In genomic region chr3:84220748-84221147, GRCm38 (mm10) we compare ENCODE assay signal across 8 mouse cellular contexts. TPM values are rescaled to one million over a fixed set of nuclear protein-coding genes. Genes with fewer than 3 reads are reported as not detected.
DNase-seq lines count a peak whose midpoint lies in the region; ATAC-seq and TF ChIP-seq lines count a peak whose summit lies in the region.

No protein-coding gene starts in this region.

- 1% methylated on average over 11 of the region's 11 CpGs for WGBS in embryonic facial prominence, embryonic 13.5 days
- under 1% methylated on average over 11 of the region's 11 CpGs for WGBS in heart, embryonic 11.5 days (ENCODE audit: insufficient replicate concordance)
- under 1% methylated on average over 11 of the region's 11 CpGs for WGBS in kidney, embryonic 16.5 days
- WGBS in liver, adult 2 months: 49% methylated on average over 11 of the region's 11 CpGs

- no peak for TF ChIP-seq POLR2A in liver, adult 2 months (IDR thresholded peaks at IDR 0.05; ENCODE audit: extremely low read depth, insufficient read depth, low read length)
- peak; percentile 49 for TF ChIP-seq POLR2A in myocyte (IDR thresholded peaks at IDR 0.05; ENCODE audit: insufficient read length, low read depth)

- peak overlapping the region; percentile 52 for H3K4me3 ChIP-seq in embryonic facial prominence, embryonic 13.5 days
- H3K4me3 ChIP-seq in heart, embryonic 11.5 days (ENCODE audit: low read depth, low read length): peak overlapping the region; percentile 41
- peak overlapping the region; percentile 54 for H3K4me3 ChIP-seq in kidney, embryonic 16.5 days (ENCODE audit: low read length)
- peak overlapping the region; percentile 26; the same call in 1 of the 2 replicates for H3K4me3 ChIP-seq in liver, adult 2 months (ENCODE audit: insufficient read depth, low read depth, low read length)
- peak overlapping the region; percentile 29 for H3K4me3 ChIP-seq in myocyte

- TF ChIP-seq CTCF in liver, adult 2 months (IDR thresholded peaks at IDR 0.05; ENCODE audit: low read depth, low read length): no peak

- no peak for ATAC-seq in embryonic facial prominence, embryonic 13.5 days (ENCODE audit: insufficient number of reproducible peaks, insufficient read depth, low FRiP score, low TSS enrichment, low read depth)
- no peak for ATAC-seq in heart, embryonic 11.5 days (replicated peaks; ENCODE audit: insufficient number of reproducible peaks, low FRiP score, low TSS enrichment)
- ATAC-seq in kidney, embryonic 16.5 days (ENCODE audit: low FRiP score, low TSS enrichment): peak; percentile 65

- H3K27me3 ChIP-seq in embryonic facial prominence, embryonic 13.5 days: no peaks in the 10 kb centered on the region
- H3K27me3 ChIP-seq in heart, embryonic 11.5 days (ENCODE audit: control insufficient read depth, insufficient read depth, low read length): 0 out of 2 replicates have a peak, but pooled peaks cover 3% of the 10 kb centered on the region
- no peaks in the 10 kb centered on the region for H3K27me3 ChIP-seq in kidney, embryonic 16.5 days (ENCODE audit: insufficient read depth, low read length)
- H3K27me3 ChIP-seq in liver, adult 2 months (ENCODE audit: control insufficient read depth, insufficient read depth, low read length): no peaks in the 10 kb centered on the region
- H3K27me3 ChIP-seq in myocyte (ENCODE audit: control insufficient read depth, insufficient read depth, insufficient read length): no peaks in the 10 kb centered on the region

- H3K9me3 ChIP-seq in embryonic facial prominence, embryonic 13.5 days: no peaks in the 10 kb centered on the region
- H3K9me3 ChIP-seq in heart, embryonic 11.5 days (replicated peaks; ENCODE audit: control insufficient read depth, low read length): no peaks in the 10 kb centered on the region
- H3K9me3 ChIP-seq in kidney, embryonic 16.5 days (ENCODE audit: low read length): no peaks in the 10 kb centered on the region

- DNase-seq in 3T3-L1 (ENCODE audit: low read depth, low spot score): peak; percentile 58
- peak; percentile 71 for DNase-seq in adrenal gland, postnatal 10 days
- no peak for DNase-seq in liver, adult 2 months (ENCODE audit: extremely low read depth, low read depth, low spot score)
- DNase-seq in testis, postnatal 14 days (ENCODE audit: low spot score): peak; percentile 22

- peaks cover 52% of the 10 kb centered on the region for H3K4me1 ChIP-seq in embryonic facial prominence, embryonic 13.5 days
- no peaks in the 10 kb centered on the region for H3K4me1 ChIP-seq in heart, embryonic 11.5 days (ENCODE audit: control insufficient read depth, insufficient read depth, low read length)
- H3K4me1 ChIP-seq in kidney, embryonic 16.5 days (ENCODE audit: insufficient read depth, low read length): peaks cover 22% of the 10 kb centered on the region
- peaks cover 12% of the 10 kb centered on the region; the same call in 1 of the 2 replicates for H3K4me1 ChIP-seq in liver, adult 2 months (ENCODE audit: control insufficient read depth, insufficient read depth, low read length)

- H3K4me2 ChIP-seq in embryonic facial prominence, embryonic 13.5 days: peak overlapping the region; percentile 82
- peak overlapping the region; percentile 64 for H3K4me2 ChIP-seq in heart, embryonic 11.5 days
- peak overlapping the region; percentile 77 for H3K4me2 ChIP-seq in kidney, embryonic 16.5 days (replicated peaks; ENCODE audit: low read depth, low read length)
- peak overlapping the region; percentile 96 for H3K4me2 ChIP-seq in myocyte (ENCODE audit: low read depth)

- H3K27ac ChIP-seq in embryonic facial prominence, embryonic 13.5 days: peak overlapping the region; percentile 60
- no peak overlapping the region for H3K27ac ChIP-seq in heart, embryonic 11.5 days (ENCODE audit: low read depth, low read length)
- H3K27ac ChIP-seq in kidney, embryonic 16.5 days (ENCODE audit: low read length): no peak overlapping the region; the same call in 1 of the 2 replicates
- no peak overlapping the region for H3K27ac ChIP-seq in liver, adult 2 months (replicated peaks; ENCODE audit: insufficient read depth, low read depth, low read length)

- H3K9ac ChIP-seq in embryonic facial prominence, embryonic 13.5 days: peak overlapping the region; percentile 73
- peak overlapping the region; percentile 66 for H3K9ac ChIP-seq in heart, embryonic 11.5 days (ENCODE audit: low read depth, low read length)
- peak overlapping the region; percentile 65 for H3K9ac ChIP-seq in kidney, embryonic 16.5 days (replicated peaks; ENCODE audit: low read length)
- H3K9ac ChIP-seq in liver, adult 2 months (ENCODE audit: low read depth, low read length): no peak overlapping the region

- no peaks in the 10 kb centered on the region for H3K36me3 ChIP-seq in embryonic facial prominence, embryonic 13.5 days
- no peaks in the 10 kb centered on the region for H3K36me3 ChIP-seq in heart, embryonic 11.5 days (ENCODE audit: control insufficient read depth, insufficient read depth, low read length)
- H3K36me3 ChIP-seq in kidney, embryonic 16.5 days (ENCODE audit: insufficient read depth, low read length): no peaks in the 10 kb centered on the region
- no peaks in the 10 kb centered on the region for H3K36me3 ChIP-seq in liver, adult 2 months (ENCODE audit: control insufficient read depth, insufficient read depth, low read length)
- no peaks in the 10 kb centered on the region for H3K36me3 ChIP-seq in myocyte (ENCODE audit: control insufficient read depth, insufficient read depth)

- peaks cover 7% of the 10 kb centered on the region; the same call in 1 of the 2 replicates for H3K79me2 ChIP-seq in liver, adult 2 months (ENCODE audit: control insufficient read depth, insufficient read depth, low read length)
- no peaks in the 10 kb centered on the region for H3K79me2 ChIP-seq in myocyte (ENCODE audit: control insufficient read depth, insufficient read depth)

- no peak overlapping the region for H3ac ChIP-seq in myocyte (ENCODE audit: control insufficient read depth, insufficient read length)

TF ChIP-seq in myocyte, 11 proteins besides CTCF, POLR2A, EP300 and RAD21:
- peak; percentile 13 for TF ChIP-seq E2F4 (IDR thresholded peaks at IDR 0.05; ENCODE audit: insufficient read depth)
- peak in 2 of 3 experiments; percentile 55 to 71 for TF ChIP-seq MYOD1 (IDR thresholded peaks at IDR 0.05; ENCODE audit: control insufficient read depth in 1 of 3, insufficient read length in 2 of 3, low read depth in 2 of 3)
- no peak for TF ChIP-seq REST (IDR thresholded peaks at IDR 0.05; ENCODE audit: insufficient read depth, insufficient read length)
- peak in 2 of 3 experiments; percentile 53 to 85 for TF ChIP-seq MYOG (IDR thresholded peaks at IDR 0.05; ENCODE audit: control insufficient read depth in 1 of 3, insufficient read depth in 1 of 3, insufficient read length in 2 of 3, low read depth in 2 of 3)
- TF ChIP-seq CEBPB (IDR thresholded peaks at IDR 0.05; ENCODE audit: insufficient read depth, poor library complexity, severe bottlenecking): no peak
TF ChIP-seq in myocyte: peak in this region for 3.

RNA-seq across cellular contexts. Expression of gene Gm6525, which starts 46.8 kb away (rescaled TPM):
- under 1 TPM; 0.67 to 0.69 TPM for total RNA-seq in adrenal gland, postnatal 10 days (2021)
- polyA plus RNA-seq in embryonic facial prominence, embryonic 13.5 days (2015; fragmentation: Nextera tagmentation; extraction: Ambion mirVana): 1.2 and 1.6 TPM in 2 replicates
- polyA plus RNA-seq in heart, embryonic 11.5 days (2014; fragmentation: Nextera tagmentation; extraction: Ambion mirVana): 0.30 TPM in 1 of 2 replicates, not detected in the other
- polyA plus RNA-seq in kidney, embryonic 16.5 days (2015; fragmentation: Nextera tagmentation; extraction: Ambion mirVana): 0.77 and 0.80 TPM in 2 replicates
- total RNA-seq in liver, adult 2 months (2014; rRNA removed): 0.27 TPM in 1 of 2 replicates, not detected in the other
- polyA plus RNA-seq in liver, adult 2 months (2012; rRNA removed): not detected in 2 replicates
- polyA plus RNA-seq in myocyte (2012; fragmentation: generic; extraction: Trizol): 0.12 TPM
